Mouse (Mus musculus) MEL (cell line): ENCODE data around the gene Tbxa2r. TPM values are rescaled to one million over a fixed set of nuclear protein-coding genes. Genes with fewer than 3 reads are reported as not detected.

Source experiments
- DNase-seq: peaks from one replicate; pipeline ENCODE4 v3.0.0; 2011; ENCODE audit warnings: low read depth, low spot score
- H3K27ac ChIP-seq: 2 replicates; pipeline ENCODE4 v1.5.1; 2012; ENCODE audit warnings: low read depth, mild to moderate bottlenecking, control low read depth, low read length, moderate library complexity; ENCODE audit not compliant: control insufficient read depth
- H3K27me3 ChIP-seq, 2 experiments: fragments of 150-350 bp in 1 of 2; sonication (generic) in 1 of 2; 2 replicates each; pipeline ENCODE4 v1.6.1; 2012; ENCODE audit warnings: low read length in 2 of 2, mild to moderate bottlenecking in 2 of 2, improper control_type of control experiment in 1 of 2, moderate library complexity in 1 of 2; ENCODE audit not compliant: insufficient read depth in 2 of 2, control insufficient read depth in 1 of 2
- H3K36me3 ChIP-seq, 2 experiments: 2 replicates each; pipeline ENCODE4 v1.6.1; 2012 to 2014; ENCODE audit warnings: low read length in 2 of 2, improper control_type of control experiment in 1 of 2, inconsistent platforms in 1 of 2, mild to moderate bottlenecking in 1 of 2; ENCODE audit not compliant: insufficient read depth in 2 of 2, control insufficient read depth in 1 of 2
- H3K4me1 ChIP-seq, 2 experiments: fragments of 150-350 bp in 1 of 2; sonication (generic) in 1 of 2; 2 replicates each; pipeline ENCODE4 v1.6.1; 2012; ENCODE audit warnings: low read length in 2 of 2, improper control_type of control experiment in 1 of 2, mild to moderate bottlenecking in 1 of 2; ENCODE audit not compliant: insufficient read depth in 2 of 2, control insufficient read depth in 1 of 2
- H3K4me3 ChIP-seq, 2 experiments: fragments of 150-350 bp in 1 of 2; sonication (generic) in 1 of 2; 2 replicates each; pipeline ENCODE4 v1.5.1; 2012; ENCODE audit warnings: low read depth in 2 of 2, low read length in 2 of 2, mild to moderate bottlenecking in 2 of 2, moderate library complexity in 2 of 2, control low read depth in 1 of 2, improper control_type of control experiment in 1 of 2; ENCODE audit not compliant: control insufficient read depth in 1 of 2, insufficient read depth in 1 of 2
- H3K79me2 ChIP-seq: 2 replicates; pipeline ENCODE4 v1.6.1; 2012; ENCODE audit warnings: mild to moderate bottlenecking, low read length, moderate library complexity; ENCODE audit not compliant: control insufficient read depth, poor library complexity, insufficient read depth
- H3K9ac ChIP-seq: 2 replicates; pipeline ENCODE4 v1.6.1; 2012; ENCODE audit warnings: low read depth, mild to moderate bottlenecking, control low read depth, low read length, moderate library complexity; ENCODE audit not compliant: control insufficient read depth, poor library complexity, severe bottlenecking
- H3K9me3 ChIP-seq: fragments of 150-350 bp; sonication (generic); replicated peaks from 2 replicates; pipeline ENCODE4 v1.6.1; 2012; ENCODE audit warnings: mild to moderate bottlenecking, low read length, improper control_type of control experiment, moderate library complexity; ENCODE audit not compliant: insufficient read depth
- BHLHE40 ChIP-seq: IDR thresholded peaks from 2 replicates; pipeline ENCODE4 v1.6.1; 2012; ENCODE audit warnings: low read depth, mild to moderate bottlenecking, inconsistent platforms, low read length, improper control_type of control experiment, borderline replicate concordance
- CHD1 ChIP-seq: IDR thresholded peaks from 2 replicates; pipeline ENCODE4 v1.6.1; 2012; ENCODE audit warnings: low read depth, mild to moderate bottlenecking, inconsistent platforms, low read length, improper control_type of control experiment
- E2F4 ChIP-seq: IDR thresholded peaks from 2 replicates; pipeline ENCODE4 v1.6.1; 2011; ENCODE audit warnings: low read depth, low read length, improper control_type of control experiment, borderline replicate concordance
- ELF1 ChIP-seq: IDR thresholded peaks from 2 replicates; pipeline ENCODE4 v1.6.1; 2014; ENCODE audit warnings: low read depth, mild to moderate bottlenecking, inconsistent platforms, low read length, improper control_type of control experiment, moderate library complexity
- GABPA ChIP-seq: IDR thresholded peaks from 2 replicates; pipeline ENCODE4 v1.6.1; 2012; ENCODE audit warnings: low read depth, mild to moderate bottlenecking, inconsistent platforms, low read length, improper control_type of control experiment, moderate library complexity
- GATA1 ChIP-seq: IDR thresholded peaks from 2 replicates; pipeline ENCODE4 v1.6.1; 2011; ENCODE audit warnings: low read depth, low read length, improper control_type of control experiment
- HCFC1 ChIP-seq: IDR thresholded peaks from 2 replicates; pipeline ENCODE4 v1.6.1; 2012; ENCODE audit warnings: low read depth, mild to moderate bottlenecking, inconsistent platforms, low read length, improper control_type of control experiment, moderate library complexity
- JUND ChIP-seq: IDR thresholded peaks from 2 replicates; pipeline ENCODE4 v1.6.1; 2011; ENCODE audit warnings: low read depth, mild to moderate bottlenecking, improper control_type of control experiment, low read length
- MAX ChIP-seq: IDR thresholded peaks from 2 replicates; pipeline ENCODE4 v1.6.1; 2011; ENCODE audit warnings: low read length, improper control_type of control experiment
- MAZ ChIP-seq: IDR thresholded peaks from 2 replicates; pipeline ENCODE4 v1.6.1; 2012; ENCODE audit warnings: low read depth, mild to moderate bottlenecking, inconsistent platforms, low read length, improper control_type of control experiment
- MEF2A ChIP-seq: IDR thresholded peaks from 2 replicates; pipeline ENCODE4 v1.6.1; 2014; ENCODE audit warnings: low read depth, mild to moderate bottlenecking, inconsistent platforms, low read length, improper control_type of control experiment; ENCODE audit not compliant: poor library complexity, insufficient replicate concordance, severe bottlenecking; ENCODE audit errors: extremely low read depth
- MYB ChIP-seq: IDR thresholded peaks from 2 replicates; pipeline ENCODE4 v1.6.1; 2011; ENCODE audit warnings: mild to moderate bottlenecking, low read depth, low read length, improper control_type of control experiment
- NRF1 ChIP-seq: IDR thresholded peaks from 2 replicates; pipeline ENCODE4 v1.6.1; 2014; ENCODE audit warnings: low read depth, mild to moderate bottlenecking, inconsistent platforms, low read length, improper control_type of control experiment, moderate library complexity; ENCODE audit not compliant: poor library complexity, insufficient read depth, severe bottlenecking
- POLR2AphosphoS5 ChIP-seq: IDR thresholded peaks from 2 replicates; pipeline ENCODE4 v1.6.1; 2012; ENCODE audit warnings: low read depth, borderline replicate concordance, mild to moderate bottlenecking, inconsistent platforms, low read length, moderate library complexity, mixed read lengths
- RAD21 ChIP-seq: IDR thresholded peaks from 2 replicates; pipeline ENCODE4 v1.6.1; 2011; ENCODE audit warnings: mild to moderate bottlenecking, low read depth, low read length, improper control_type of control experiment
- SIN3A ChIP-seq: IDR thresholded peaks from 2 replicates; pipeline ENCODE4 v1.6.1; 2012; ENCODE audit warnings: low read length, improper control_type of control experiment, inconsistent platforms
- SMC3 ChIP-seq: IDR thresholded peaks from 2 replicates; pipeline ENCODE4 v1.6.1; 2011; ENCODE audit warnings: low read depth, low read length, improper control_type of control experiment
- TAL1 ChIP-seq: IDR thresholded peaks from 2 replicates; pipeline ENCODE4 v1.6.1; 2012; ENCODE audit warnings: mild to moderate bottlenecking, inconsistent platforms, low read length, moderate library complexity, mixed read lengths
- UBTF ChIP-seq: IDR thresholded peaks from 2 replicates; pipeline ENCODE4 v1.6.1; 2012; ENCODE audit warnings: low read depth, mild to moderate bottlenecking, inconsistent platforms, low read length, improper control_type of control experiment, moderate library complexity, borderline replicate concordance; ENCODE audit not compliant: insufficient read depth
- USF1 ChIP-seq: IDR thresholded peaks from 2 replicates; pipeline ENCODE4 v1.6.1; 2014; ENCODE audit warnings: low read depth, mild to moderate bottlenecking, inconsistent platforms, low read length, improper control_type of control experiment, moderate library complexity
- ZKSCAN1 ChIP-seq: IDR thresholded peaks from 2 replicates; pipeline ENCODE4 v1.6.1; 2012; ENCODE audit warnings: low read depth, mild to moderate bottlenecking, inconsistent platforms, low read length, improper control_type of control experiment, moderate library complexity
- ZMIZ1 ChIP-seq: IDR thresholded peaks from 2 replicates; pipeline ENCODE4 v1.6.1; 2012; ENCODE audit warnings: low read depth, mild to moderate bottlenecking, inconsistent platforms, low read length, improper control_type of control experiment, moderate library complexity
- ZNF384 ChIP-seq: IDR thresholded peaks from 2 replicates; pipeline ENCODE4 v1.6.1; 2012; ENCODE audit warnings: low read depth, mild to moderate bottlenecking, inconsistent platforms, low read length, improper control_type of control experiment
- polyA plus RNA-seq, 2 experiments: library from polyadenylated mRNA; stranded (reverse) in 1 of 2; unstranded in 1 of 2; fragments of >175 nt in 1 of 2; fragments of >200 nt in 1 of 2; gene quantifications; 2 replicates each; pipeline versions ENCODE4 v1.2.1 to v1.2.4; 2012; ENCODE audit warnings: low replicate concordance in 2 of 2, low read depth in 1 of 2; ENCODE audit not compliant: insufficient read length in 2 of 2, insufficient read depth in 1 of 2, missing spikeins in 1 of 2
- total RNA-seq: library from RNA; depleted of rRNA; stranded (reverse); fragments of 300-350 nt; gene quantifications from 2 replicates; pipeline ENCODE4 v1.2.3, GENCODE M21; 2012

The Tbxa2r gene
- total and polyA plus RNA-seq, 3 experiments, result 0.31 TPM; not detected in 2

GRCm38 (mm10) chr10:81327959-81328358 is 572 bp upstream of the Tbxa2r start:
- Histone ChIP-seq H3K4me1 (no peaks in the 10 kb centered on the region), H3K9me3 (no peaks in the 10 kb centered on the region), H3K27me3 (no peaks in the 10 kb centered on the region), H3K36me3 (0 out of 4 replicates have a peak, but pooled peaks cover 0 to 2% of the 10 kb centered on the region in 2 experiments), H3K79me2 (peaks cover 1% of the 10 kb centered on the region), H3K27ac (no peak overlapping the region), H3K4me3 (no peak overlapping the region), H3K9ac (no peak overlapping the region)
- TF ChIP-seq GABPA (no peak), ELF1 (no peak), SIN3A (no peak), GATA1 (no peak), SMC3 (no peak)
- DNase-seq, result no peak

GRCm38 (mm10) chr10:81329194-81329975 is 854 bp downstream of the Tbxa2r start:
- no peaks in the 10 kb centered on the region for H3K36me3 ChIP-seq
- H3K4me1 ChIP-seq, result no peaks in the 10 kb centered on the region
- H3K27ac ChIP-seq, result no peak overlapping the region
- TF ChIP-seq CHD1, result no peak
- TF ChIP-seq JUND, result no peak
- no peak for TF ChIP-seq RAD21
- TF ChIP-seq ZKSCAN1, result no peak
- no peak for TF ChIP-seq TAL1
- TF ChIP-seq MYB, result no peak
- no peak for TF ChIP-seq E2F4
- TF ChIP-seq ZNF384, result no peak
- no peak for TF ChIP-seq HCFC1
- no peak for TF ChIP-seq NRF1
- no peak for TF ChIP-seq SIN3A
- TF ChIP-seq ZMIZ1, result no peak
- TF ChIP-seq BHLHE40, result no peak
- no peak for TF ChIP-seq MAX
- no peak for TF ChIP-seq UBTF
- TF ChIP-seq POLR2AphosphoS5, result no peak
- TF ChIP-seq MAZ, result no peak
- TF ChIP-seq USF1, result no peak
- no peak for TF ChIP-seq MEF2A
- TF ChIP-seq SMC3, result no peak
- H3K9ac ChIP-seq, result no peak overlapping the region
- H3K9me3 ChIP-seq, result no peaks in the 10 kb centered on the region
- H3K79me2 ChIP-seq, result no peaks in the 10 kb centered on the region
- DNase-seq, result no peak
- no peaks in the 10 kb centered on the region for H3K27me3 ChIP-seq
- H3K4me3 ChIP-seq, result no peak overlapping the region
